Mouse (Mus musculus) limb, embryonic 13.5 days (tissue): ENCODE results near the gene Tbxa2r. TPM values are rescaled to one million over a fixed set of nuclear protein-coding genes. Genes with fewer than 3 reads are reported as not detected.
A peak's percentile ranks its signal among the peaks of the same experiment; 100 is the strongest.

ENCODE experiments used
- ATAC-seq: fragments of 200-750 bp; cut with Nextera tagmentation; 2 replicates; pipeline ENCODE4 v1.8.0; 2017; ENCODE audit warnings: low read depth, moderate number of reproducible peaks, moderate TSS enrichment; ENCODE audit not compliant: low FRiP score
- H3K27ac ChIP-seq: fragments of 300-500 bp; sonication (generic); 2 replicates; pipeline ENCODE4 v1.5.1; 2015; ENCODE audit warnings: inconsistent platforms, mild to moderate bottlenecking, moderate library complexity
- H3K27me3 ChIP-seq: fragments of 300-500 bp; sonication (generic); 2 replicates; pipeline ENCODE4 v1.6.1; 2015; ENCODE audit warnings: mild to moderate bottlenecking, inconsistent platforms
- H3K36me3 ChIP-seq: fragments of 300-500 bp; sonication (generic); 2 replicates; pipeline ENCODE4 v1.6.1; 2015; ENCODE audit warnings: inconsistent platforms, mild to moderate bottlenecking, moderate library complexity
- H3K4me1 ChIP-seq: fragments of 300-500 bp; sonication (generic); 2 replicates; pipeline ENCODE4 v1.6.1; 2015; ENCODE audit warnings: inconsistent platforms
- H3K4me2 ChIP-seq: fragments of 300-500 bp; sonication (generic); replicated peaks from 2 replicates; pipeline ENCODE4 v1.6.1; 2015; ENCODE audit warnings: inconsistent platforms, mild to moderate bottlenecking, moderate library complexity
- H3K4me3 ChIP-seq: fragments of 300-500 bp; sonication (generic); 2 replicates; pipeline ENCODE4 v1.5.1; 2015; ENCODE audit warnings: moderate library complexity, mild to moderate bottlenecking, inconsistent platforms
- H3K9ac ChIP-seq: fragments of 300-500 bp; sonication (generic); 2 replicates; pipeline ENCODE4 v1.6.1; 2015; ENCODE audit warnings: mild to moderate bottlenecking, inconsistent platforms
- H3K9me3 ChIP-seq: fragments of 300-500 bp; sonication (generic); 2 replicates; pipeline ENCODE4 v1.6.1; 2016; ENCODE audit warnings: inconsistent platforms
- WGBS: fragments of 180-500 bp; shearing (Covaris S2); methylation state at CpG from one replicate; pipeline ENCODE4 v1.1.7; 2015; 5-methylcytosine and 5-hydroxymethylcytosine counted together
- polyA plus RNA-seq: library from polyadenylated mRNA; unstranded; fragments of >200 nt; fragmentation: Nextera tagmentation; extraction: Ambion mirVana; gene quantifications from 2 replicates; pipeline ENCODE4 v1.2.1, GENCODE M21; 2015

Tbxa2r gene
- 5.2 and 7.8 TPM in 2 replicates for polyA plus RNA-seq

- Histone ChIP-seq H3K4me2 (peak within 1 kb of the TSS; percentile 30), H3K9ac (peak within 1 kb of the TSS; percentile 54; the same call in 1 of the 2 replicates), H3K36me3 (peaks cover 50% of the 10 kb centered on the region), H3K4me3 (no peak within 1 kb of the TSS), H3K4me1 (peaks cover 28% of the 10 kb centered on the region), H3K27me3 (peaks cover 21% of the 10 kb centered on the region), H3K27ac (peak within 1 kb of the TSS; percentile 90), H3K9me3 (no peaks in the 10 kb centered on the region)
- 15% methylated on average over 10 of the region's 10 CpGs for WGBS
- ATAC-seq: no peak
Measured at GRCm38 (mm10) chr10:81328386-81328785, at the start of gene Tbxa2r. Tbxa2r (plus strand) TSS chr10:81328731.

GRCm38 (mm10) chr10:81279496-81279895 lies 49.0 kb upstream of the Tbxa2r start:
- 0 out of 2 replicates have a peak overlapping the region, but pooled peaks have one; percentile 1 for H3K4me3 ChIP-seq
- no peak overlapping the region for H3K27ac ChIP-seq
- peaks cover 17% of the 10 kb centered on the region for H3K4me1 ChIP-seq
- 0 out of 2 replicates have a peak, but pooled peaks cover 4% of the 10 kb centered on the region for H3K9me3 ChIP-seq
- H3K36me3 ChIP-seq: no peaks in the 10 kb centered on the region
- H3K4me2 ChIP-seq: peak overlapping the region; percentile 41
- ATAC-seq: no peak; the same call in 1 of the 2 replicates
- peaks cover 64% of the 10 kb centered on the region for H3K27me3 ChIP-seq
- 30% methylated on average over 10 of the region's 10 CpGs for WGBS
- peak overlapping the region; percentile 43 for H3K9ac ChIP-seq

GRCm38 (mm10) chr10:81284189-81284588 lies 44.3 kb upstream of the Tbxa2r start:
- Histone ChIP-seq H3K27ac (no peak overlapping the region), H3K4me3 (peak overlapping the region; percentile 2; the same call in 1 of the 2 replicates), H3K9me3 (no peaks in the 10 kb centered on the region), H3K4me2 (no peak overlapping the region), H3K4me1 (peaks cover 18% of the 10 kb centered on the region), H3K27me3 (peaks cover 89% of the 10 kb centered on the region), H3K9ac (no peak overlapping the region), H3K36me3 (no peaks in the 10 kb centered on the region)
- WGBS: 29% methylated on average over 6 of the region's 6 CpGs
- no peak for ATAC-seq

GRCm38 (mm10) chr10:81284719-81285118 lies 43.8 kb upstream of the Tbxa2r start:
- H3K9me3 ChIP-seq: no peaks in the 10 kb centered on the region
- peaks cover 15% of the 10 kb centered on the region for H3K4me1 ChIP-seq
- H3K9ac ChIP-seq: no peak overlapping the region
- peak overlapping the region; percentile 42 for H3K4me3 ChIP-seq
- 0 out of 2 replicates have a peak overlapping the region, but pooled peaks have one; percentile 74 for H3K4me2 ChIP-seq
- peaks cover 91% of the 10 kb centered on the region for H3K27me3 ChIP-seq
- WGBS: 7% methylated on average over 17 of the region's 17 CpGs
- ATAC-seq: no peak
- H3K36me3 ChIP-seq: no peaks in the 10 kb centered on the region
- no peak overlapping the region for H3K27ac ChIP-seq

- Histone ChIP-seq H3K9me3 (no peaks in the 10 kb centered on the region), H3K9ac (peak overlapping the region; percentile 53), H3K4me3 (peak overlapping the region; percentile 42), H3K4me1 (peaks cover 24% of the 10 kb centered on the region), H3K27ac (no peak overlapping the region), H3K4me2 (peak overlapping the region; percentile 74), H3K36me3 (no peaks in the 10 kb centered on the region), H3K27me3 (peaks cover 91% of the 10 kb centered on the region)
- 2% methylated on average over 54 of the region's 54 CpGs for WGBS
- peak; percentile 42 for ATAC-seq
Measured at GRCm38 (mm10) chr10:81285694-81286450, 42.7 kb upstream of the Tbxa2r start.

- 34% methylated on average over 6 of the region's 6 CpGs for WGBS
- ATAC-seq: no peak
- H3K4me2 ChIP-seq: no peak overlapping the region; the same call in 1 of the 2 replicates
Measured at GRCm38 (mm10) chr10:81286586-81286985, 41.9 kb upstream of the Tbxa2r start.

GRCm38 (mm10) chr10:81287513-81288157 lies 40.9 kb upstream of the Tbxa2r start:
- Histone ChIP-seq H3K27ac (no peak overlapping the region), H3K9me3 (no peaks in the 10 kb centered on the region), H3K9ac (no peak overlapping the region), H3K27me3 (peaks cover 84% of the 10 kb centered on the region), H3K4me3 (no peak overlapping the region), H3K4me2 (no peak overlapping the region), H3K36me3 (no peaks in the 10 kb centered on the region), H3K4me1 (peaks cover 30% of the 10 kb centered on the region)
- ATAC-seq: no peak
- 56% methylated on average over 8 of the region's 8 CpGs for WGBS

More at GRCm38 (mm10) chr10:81286586-81286985, 41.9 kb upstream of the Tbxa2r start:
- H3K9ac ChIP-seq: no peak overlapping the region
- H3K27ac ChIP-seq: no peak overlapping the region
- no peaks in the 10 kb centered on the region for H3K36me3 ChIP-seq
- H3K27me3 ChIP-seq: peaks cover 91% of the 10 kb centered on the region
- H3K9me3 ChIP-seq: no peaks in the 10 kb centered on the region
- H3K4me3 ChIP-seq: no peak overlapping the region
- H3K4me1 ChIP-seq: peaks cover 30% of the 10 kb centered on the region

- peaks cover 32% of the 10 kb centered on the region for H3K4me1 ChIP-seq
- ATAC-seq: no peak
- no peaks in the 10 kb centered on the region for H3K9me3 ChIP-seq
- H3K9ac ChIP-seq: no peak overlapping the region
- H3K4me3 ChIP-seq: no peak overlapping the region
- no peak overlapping the region for H3K27ac ChIP-seq
- peaks cover 74% of the 10 kb centered on the region for H3K27me3 ChIP-seq
- no peak overlapping the region for H3K4me2 ChIP-seq
- no peaks in the 10 kb centered on the region for H3K36me3 ChIP-seq
- WGBS: 24% methylated on average over 6 of the region's 6 CpGs
Measured at GRCm38 (mm10) chr10:81288601-81289000, 39.9 kb upstream of the Tbxa2r start.

- Histone ChIP-seq H3K9me3 (no peaks in the 10 kb centered on the region), H3K4me3 (no peak overlapping the region), H3K36me3 (no peaks in the 10 kb centered on the region), H3K27me3 (peaks cover 67% of the 10 kb centered on the region), H3K4me1 (peaks cover 33% of the 10 kb centered on the region), H3K4me2 (no peak overlapping the region), H3K9ac (no peak overlapping the region), H3K27ac (no peak overlapping the region)
- WGBS: 3% methylated on average over 7 of the region's 7 CpGs
- ATAC-seq: no peak
Measured at GRCm38 (mm10) chr10:81289278-81289677, 39.3 kb upstream of the Tbxa2r start.

GRCm38 (mm10) chr10:81289811-81290210 lies 38.7 kb upstream of the Tbxa2r start:
- H3K4me3 ChIP-seq: no peak overlapping the region
- H3K27me3 ChIP-seq: peaks cover 62% of the 10 kb centered on the region
- no peak overlapping the region for H3K4me2 ChIP-seq
- ATAC-seq: no peak
- H3K9ac ChIP-seq: no peak overlapping the region
- 65% methylated on average over 14 of the region's 14 CpGs for WGBS
- peaks cover 38% of the 10 kb centered on the region for H3K4me1 ChIP-seq
- no peaks in the 10 kb centered on the region for H3K36me3 ChIP-seq
- no peak overlapping the region for H3K27ac ChIP-seq
- no peaks in the 10 kb centered on the region for H3K9me3 ChIP-seq

- Histone ChIP-seq H3K4me3 (peak overlapping the region; percentile 7), H3K27me3 (peaks cover 53% of the 10 kb centered on the region), H3K9ac (peak overlapping the region; percentile 50), H3K27ac (no peak overlapping the region), H3K36me3 (no peaks in the 10 kb centered on the region), H3K4me1 (peaks cover 42% of the 10 kb centered on the region), H3K4me2 (peak overlapping the region; percentile 42), H3K9me3 (no peaks in the 10 kb centered on the region)
- no peak for ATAC-seq
- 15% methylated on average over 24 of the region's 24 CpGs for WGBS
Measured at GRCm38 (mm10) chr10:81290698-81291460, 37.7 kb upstream of the Tbxa2r start.
